Mouse (Mus musculus) embryo, embryonic 9.5 days (tissue): Measurements from ENCODE around the gene Acbd3.

Source experiments
- DNase-seq: peaks from one replicate; pipeline ENCODE4 v3.0.0-alpha.2; 2017; ENCODE audit errors: extremely low spot score

Gene Acbd3

GRCm38 (mm10) chr1:180725704-180726179, at the start of gene Acbd3:
Acbd3 (plus strand) TSS chr1:180726043.
- peak; percentile 94 for DNase-seq

GRCm38 (mm10) chr1:180691284-180691683, 34.6 kb upstream of the Acbd3 start:
- no peak for DNase-seq

GRCm38 (mm10) chr1:180696626-180697352, 29.1 kb upstream of the Acbd3 start, which contains the start of gene Mixl1:
Mixl1 (minus strand) TSS chr1:180697034.
- DNase-seq, result peak; percentile 47

GRCm38 (mm10) chr1:180698063-180698462, 27.8 kb upstream of the Acbd3 start:
- no peak for DNase-seq

GRCm38 (mm10) chr1:180703400-180703799, 22.4 kb upstream of the Acbd3 start:
- no peak for DNase-seq

- DNase-seq, result no peak
Observed at GRCm38 (mm10) chr1:180707368-180707767, 18.5 kb upstream of the Acbd3 start.

GRCm38 (mm10) chr1:180707813-180708212, 18.0 kb upstream of the Acbd3 start:
- no peak for DNase-seq

- DNase-seq, result no peak
Observed at GRCm38 (mm10) chr1:180708935-180709776, 16.7 kb upstream of the Acbd3 start.

- no peak for DNase-seq
Observed at GRCm38 (mm10) chr1:180718756-180719155, 7.1 kb upstream of the Acbd3 start.

GRCm38 (mm10) chr1:180719483-180719882, 6.4 kb upstream of the Acbd3 start:
- DNase-seq, result no peak

- peak; percentile 88 for DNase-seq
Observed at GRCm38 (mm10) chr1:180719951-180720689, 5.7 kb upstream of the Acbd3 start.

GRCm38 (mm10) chr1:180722608-180723007, 3.2 kb upstream of the Acbd3 start:
- no peak for DNase-seq

- DNase-seq, result no peak
Observed at GRCm38 (mm10) chr1:180723701-180724238, 2.1 kb upstream of the Acbd3 start.

GRCm38 (mm10) chr1:180726183-180726582, 340 bp downstream of the Acbd3 start:
- DNase-seq, result no peak

GRCm38 (mm10) chr1:180729231-180729630, 3.4 kb downstream of the Acbd3 start:
- no peak for DNase-seq

- DNase-seq, result no peak
Observed at GRCm38 (mm10) chr1:180747827-180748226, 22.0 kb downstream of the Acbd3 start.

GRCm38 (mm10) chr1:180752115-180752514, 26.3 kb downstream of the Acbd3 start:
- no peak for DNase-seq

- DNase-seq, result no peak
Observed at GRCm38 (mm10) chr1:180754376-180754775, 28.5 kb downstream of the Acbd3 start.

GRCm38 (mm10) chr1:180756711-180757110, 30.9 kb downstream of the Acbd3 start:
- DNase-seq, result no peak

GRCm38 (mm10) chr1:180757252-180757955, 31.6 kb downstream of the Acbd3 start:
- no peak for DNase-seq

GRCm38 (mm10) chr1:180757956-180758520, 32.2 kb downstream of the Acbd3 start:
- DNase-seq, result no peak
